Mouse (Mus musculus): ENCODE data around the gene Tbx10. TPM values are rescaled to one million over a fixed set of nuclear protein-coding genes. Genes with fewer than 3 reads are reported as not detected.
"Not testable (repeated sequence)": the region's sequence is repeated elsewhere in the genome, so short reads cannot be mapped to it uniquely, and the experiment has no call there.

Gene Tbx10
- polyA plus RNA-seq, 1 experiment: not detected

DNA sequence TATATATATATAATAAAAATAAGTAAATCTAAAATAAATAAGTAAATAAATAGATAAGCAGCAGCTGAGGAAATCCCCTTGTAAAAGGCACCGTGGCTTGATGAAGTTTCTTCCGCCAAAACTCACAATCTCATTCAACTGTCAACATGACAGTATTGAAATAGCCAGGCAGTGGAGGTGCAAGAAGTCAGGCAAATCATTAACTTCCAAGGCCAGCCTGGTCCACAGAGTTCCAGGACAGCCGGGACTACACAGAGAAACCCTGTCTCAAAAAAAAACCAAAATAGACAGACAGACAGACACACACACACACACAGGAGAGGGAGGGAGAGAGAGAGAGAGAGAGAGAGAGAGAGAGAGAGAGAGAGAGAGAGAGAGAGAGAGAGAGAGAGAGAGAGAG, 40.7 kb downstream of the Tbx10 start:
- Histone ChIP-seq H3K4me3 (ENCODE audit: insufficient read depth, low read length) (no peak overlapping the region), H3K4me1 (ENCODE audit: control insufficient read depth, insufficient read depth, low read length) (no peaks in the 10 kb centered on the region), H3K27ac (ENCODE audit: insufficient read depth, low read length) (no peak overlapping the region)
- TF ChIP-seq CTCF (IDR thresholded peaks at IDR 0.05; ENCODE audit: borderline replicate concordance, insufficient read depth, low read length) (no peak), POLR2A (IDR thresholded peaks at IDR 0.05; ENCODE audit: low read depth, low read length) (no peak)

DNA sequence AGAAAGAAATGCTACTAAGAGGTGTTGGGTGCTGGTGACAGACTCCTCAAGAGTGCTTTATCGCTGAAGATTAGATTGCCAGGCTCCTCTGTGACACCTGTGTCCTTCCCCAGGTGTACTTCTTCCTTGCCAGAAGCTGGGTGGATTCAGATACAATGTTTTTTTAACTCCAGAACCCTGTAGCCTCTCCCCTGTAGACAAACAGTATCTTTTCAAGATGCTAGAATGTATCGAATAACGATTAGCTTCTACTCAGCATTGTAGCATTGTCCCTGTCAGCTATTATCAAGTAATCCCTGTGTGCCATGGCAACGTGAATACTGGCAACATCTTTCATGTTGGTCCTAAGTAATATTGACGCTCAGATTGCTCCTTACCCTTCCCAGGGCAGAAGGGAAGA, 41.2 kb downstream of the Tbx10 start:
- no peak for TF ChIP-seq CTCF (IDR thresholded peaks at IDR 0.05; ENCODE audit: borderline replicate concordance, insufficient read depth, low read length)
- no peak for TF ChIP-seq POLR2A (IDR thresholded peaks at IDR 0.05; ENCODE audit: low read depth, low read length)

DNA sequence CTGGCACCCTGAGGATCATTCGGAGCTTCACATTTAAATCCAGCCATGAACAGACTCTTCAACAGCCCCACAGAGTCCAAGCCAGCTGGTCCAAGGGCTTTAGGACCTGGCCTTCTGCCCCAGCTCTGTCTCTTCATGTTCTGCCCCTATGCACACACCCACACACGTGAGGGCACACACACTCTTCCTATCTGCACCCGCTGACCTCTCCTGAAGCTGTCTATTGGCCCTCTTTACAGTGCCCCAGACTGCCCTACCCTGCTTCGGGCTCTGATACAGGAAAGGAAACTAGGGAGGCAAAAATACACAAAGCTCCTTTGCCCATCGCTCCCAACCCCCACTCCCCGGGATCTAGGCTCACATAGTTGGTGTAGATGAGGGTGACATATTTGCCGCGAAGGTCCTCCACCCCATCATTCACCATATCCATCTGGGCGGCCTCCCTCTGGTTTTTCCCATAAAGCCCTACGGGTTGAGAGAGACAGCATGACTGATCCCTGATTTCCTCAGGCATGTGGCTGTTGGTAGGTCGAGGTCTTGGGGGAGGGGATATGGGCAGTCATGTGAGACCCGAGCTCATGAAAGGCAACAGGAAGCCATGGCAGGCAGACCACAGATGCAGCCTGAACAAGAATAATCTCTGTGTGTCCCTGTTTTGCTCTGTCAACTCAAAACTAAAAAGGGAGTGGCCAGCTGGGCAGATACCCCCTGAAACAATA, 43.9 kb downstream of the Tbx10 start:
- TF ChIP-seq POLR2A (IDR thresholded peaks at IDR 0.05; ENCODE audit: low read depth, low read length): no peak
- no peak for TF ChIP-seq CTCF (IDR thresholded peaks at IDR 0.05; ENCODE audit: borderline replicate concordance, insufficient read depth, low read length)
- H3K27ac ChIP-seq (ENCODE audit: insufficient read depth, low read length): no peak overlapping the region
- no peak overlapping the region; the same call in 1 of the 2 replicates for H3K4me3 ChIP-seq (ENCODE audit: insufficient read depth, low read length)
- H3K4me1 ChIP-seq (ENCODE audit: control insufficient read depth, insufficient read depth, low read length): no peaks in the 10 kb centered on the region

More for the DNA sequence above, 41.2 kb downstream of the Tbx10 start:
- no peak overlapping the region for H3K27ac ChIP-seq (ENCODE audit: insufficient read depth, low read length)
- no peaks in the 10 kb centered on the region for H3K4me1 ChIP-seq (ENCODE audit: control insufficient read depth, insufficient read depth, low read length)
- no peak overlapping the region for H3K4me3 ChIP-seq (ENCODE audit: insufficient read depth, low read length)

DNA sequence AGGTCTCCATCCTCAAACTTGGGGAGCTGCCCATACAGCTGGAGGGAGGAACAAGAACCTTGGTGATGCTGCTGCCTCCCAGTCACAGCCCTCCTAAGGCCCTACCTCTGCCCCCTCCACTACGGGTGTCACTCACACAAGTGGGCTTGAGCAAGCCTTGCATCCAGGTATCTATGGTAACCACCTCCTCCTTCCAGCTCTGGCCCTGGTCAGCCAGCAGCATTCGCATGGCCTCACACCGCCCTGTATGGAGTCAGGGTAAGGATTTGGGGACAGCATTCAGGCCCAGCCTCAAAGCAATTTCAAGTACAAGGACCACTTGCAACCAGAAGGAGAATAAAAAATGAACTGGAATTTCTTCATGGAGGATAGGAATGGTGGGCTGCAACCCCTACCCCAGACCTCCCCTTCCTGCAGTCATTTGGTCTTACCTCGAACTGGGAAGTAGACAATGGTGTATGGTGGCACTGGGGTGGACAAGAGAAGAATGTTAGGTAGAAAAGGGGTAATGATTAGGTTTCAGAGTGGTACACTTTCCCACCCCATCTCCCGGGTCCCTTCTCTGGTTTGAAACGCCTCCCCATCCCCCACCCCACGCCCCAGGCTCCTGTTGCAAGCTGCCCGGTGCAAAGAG, 44.7 kb downstream of the Tbx10 start:
- H3K4me1 ChIP-seq (ENCODE audit: control insufficient read depth, insufficient read depth, low read length): not testable (repeated sequence)
- Histone ChIP-seq H3K4me3 (ENCODE audit: insufficient read depth, low read length) (peak overlapping the region; percentile 73), H3K27ac (ENCODE audit: insufficient read depth, low read length) (0 out of 2 replicates have a peak overlapping the region, but pooled peaks have one; percentile 17)

DNA sequence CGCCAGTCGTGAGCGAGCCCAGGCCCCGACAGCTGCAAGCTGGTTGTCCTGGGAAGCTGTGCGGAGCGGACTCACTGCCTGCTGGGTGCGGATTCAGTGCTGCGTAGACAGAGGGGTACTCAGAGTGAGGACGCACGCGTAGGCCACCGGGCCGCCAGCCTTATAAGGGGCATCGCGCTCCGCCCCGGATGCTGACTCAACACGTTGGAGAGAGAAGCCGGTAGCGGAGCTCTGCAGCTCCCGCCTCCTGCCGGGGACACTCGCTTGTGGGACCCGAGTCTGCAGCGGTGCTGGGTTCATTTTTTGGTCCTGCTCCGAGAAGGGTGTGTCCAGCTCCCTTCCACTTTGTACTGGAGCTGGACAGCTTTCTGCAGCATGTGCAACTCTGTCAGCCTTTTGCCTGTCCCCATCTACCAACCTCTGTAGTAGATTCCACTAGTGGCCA, 45.3 kb downstream of the Tbx10 start, which contains the start of gene Gstp1:
Gene Gstp1, minus strand, starts transcription at position 198 of the 445 bp plus-strand sequence.
- Histone ChIP-seq H3K27ac (ENCODE audit: insufficient read depth, low read length) (peak within 1 kb of the TSS; percentile 49; the same call in 1 of the 2 replicates), H3K4me1 (ENCODE audit: control insufficient read depth, insufficient read depth, low read length) (no peaks in the 10 kb centered on the region), H3K4me3 (ENCODE audit: insufficient read depth, low read length) (peak within 1 kb of the TSS; percentile 73)
- TF ChIP-seq POLR2A (IDR thresholded peaks at IDR 0.05; ENCODE audit: low read depth, low read length) (peak; percentile 98), CTCF (IDR thresholded peaks at IDR 0.05; ENCODE audit: borderline replicate concordance, insufficient read depth, low read length) (no peak)

DNA sequence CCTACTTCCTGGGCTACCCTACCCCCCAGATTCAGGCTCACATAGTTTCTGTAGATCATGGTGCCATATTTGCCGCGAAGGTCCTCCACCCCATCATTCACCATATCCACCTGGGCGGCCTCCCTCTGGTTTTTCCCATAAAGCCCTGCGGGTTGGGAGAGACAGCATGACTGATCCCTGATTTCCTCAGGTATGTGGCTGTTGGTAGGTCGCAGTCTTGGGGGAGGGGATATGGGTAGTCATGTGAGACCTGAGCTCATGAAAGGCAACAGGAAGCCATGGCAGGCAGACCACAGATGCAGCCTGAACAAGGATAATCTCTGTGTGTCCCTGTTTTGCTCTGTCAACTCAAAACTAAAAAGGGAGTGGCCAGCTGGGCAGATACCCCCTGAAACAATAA, 48.4 kb downstream of the Tbx10 start:
- not testable (repeated sequence) for H3K4me3 ChIP-seq (ENCODE audit: insufficient read depth, low read length); H3K4me1 ChIP-seq (ENCODE audit: control insufficient read depth, insufficient read depth, low read length); H3K27ac ChIP-seq (ENCODE audit: insufficient read depth, low read length)

DNA sequence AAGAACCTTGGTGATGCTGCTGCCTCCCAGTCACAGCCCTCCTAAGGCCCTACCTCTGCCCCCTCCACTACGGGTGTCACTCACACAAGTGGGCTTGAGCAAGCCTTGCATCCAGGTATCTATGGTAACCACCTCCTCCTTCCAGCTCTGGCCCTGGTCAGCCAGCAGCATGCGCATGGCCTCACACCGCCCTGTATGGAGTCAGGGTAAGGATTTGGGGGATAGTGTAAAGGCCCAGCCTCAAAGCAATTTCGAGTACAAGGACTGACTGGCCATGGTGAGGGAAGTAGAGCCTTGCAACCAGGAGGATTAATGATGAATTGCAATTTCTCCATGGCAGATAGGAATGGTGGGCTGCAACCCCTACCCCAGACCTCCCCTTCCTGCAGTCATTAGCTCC, 48.9 kb downstream of the Tbx10 start:
- H3K4me3 ChIP-seq (ENCODE audit: insufficient read depth, low read length); H3K27ac ChIP-seq (ENCODE audit: insufficient read depth, low read length); H3K4me1 ChIP-seq (ENCODE audit: control insufficient read depth, insufficient read depth, low read length): not testable (repeated sequence)

DNA sequence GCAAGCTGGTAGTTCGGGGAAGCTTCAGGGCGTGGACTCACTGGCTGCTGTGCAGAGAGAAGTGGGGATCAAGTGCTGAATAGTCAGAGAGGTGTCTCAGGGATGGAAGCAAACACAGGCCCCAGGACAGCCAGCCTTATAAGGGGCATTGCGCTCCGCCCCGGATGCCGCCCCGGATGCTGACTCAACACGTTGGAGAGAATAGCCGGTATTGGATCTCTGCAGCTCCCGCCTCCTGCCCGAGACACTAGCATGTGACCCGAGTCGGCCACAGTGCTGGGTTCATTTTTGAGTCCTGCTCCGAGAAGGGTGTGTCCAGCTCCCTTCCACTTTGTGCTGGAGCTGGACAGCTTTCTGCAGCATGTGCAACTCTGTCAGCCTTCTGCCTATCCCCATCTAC, 49.6 kb downstream of the Tbx10 start:
- Histone ChIP-seq H3K27ac (ENCODE audit: insufficient read depth, low read length) (no peak overlapping the region), H3K4me3 (ENCODE audit: insufficient read depth, low read length) (no peak overlapping the region), H3K4me1 (ENCODE audit: control insufficient read depth, insufficient read depth, low read length) (no peaks in the 10 kb centered on the region)
- no peak for TF ChIP-seq CTCF (IDR thresholded peaks at IDR 0.05; ENCODE audit: borderline replicate concordance, insufficient read depth, low read length)
- TF ChIP-seq POLR2A (IDR thresholded peaks at IDR 0.05; ENCODE audit: low read depth, low read length): no peak

DNA sequence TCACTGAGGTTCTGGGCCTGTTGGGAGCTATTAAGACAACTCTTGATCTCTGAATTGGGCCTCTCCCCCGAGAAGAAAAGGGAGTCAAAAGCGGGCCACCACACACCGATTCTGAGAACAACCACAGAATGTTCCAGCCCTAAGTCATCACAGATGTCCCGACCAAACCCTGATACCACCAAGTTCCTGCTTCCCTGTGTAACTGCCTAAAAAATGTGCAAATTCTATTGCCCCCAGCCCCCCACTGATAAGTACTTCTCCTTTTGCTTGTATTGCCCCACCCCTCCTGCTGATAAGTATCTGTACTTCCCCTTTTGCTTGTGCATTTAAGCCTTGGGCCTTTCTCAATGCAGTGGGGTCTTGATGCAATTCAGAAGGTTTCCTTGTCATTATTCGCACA, 51.6 kb downstream of the Tbx10 start:
- H3K4me1 ChIP-seq (ENCODE audit: control insufficient read depth, insufficient read depth, low read length); H3K4me3 ChIP-seq (ENCODE audit: insufficient read depth, low read length); H3K27ac ChIP-seq (ENCODE audit: insufficient read depth, low read length): not testable (repeated sequence)

DNA sequence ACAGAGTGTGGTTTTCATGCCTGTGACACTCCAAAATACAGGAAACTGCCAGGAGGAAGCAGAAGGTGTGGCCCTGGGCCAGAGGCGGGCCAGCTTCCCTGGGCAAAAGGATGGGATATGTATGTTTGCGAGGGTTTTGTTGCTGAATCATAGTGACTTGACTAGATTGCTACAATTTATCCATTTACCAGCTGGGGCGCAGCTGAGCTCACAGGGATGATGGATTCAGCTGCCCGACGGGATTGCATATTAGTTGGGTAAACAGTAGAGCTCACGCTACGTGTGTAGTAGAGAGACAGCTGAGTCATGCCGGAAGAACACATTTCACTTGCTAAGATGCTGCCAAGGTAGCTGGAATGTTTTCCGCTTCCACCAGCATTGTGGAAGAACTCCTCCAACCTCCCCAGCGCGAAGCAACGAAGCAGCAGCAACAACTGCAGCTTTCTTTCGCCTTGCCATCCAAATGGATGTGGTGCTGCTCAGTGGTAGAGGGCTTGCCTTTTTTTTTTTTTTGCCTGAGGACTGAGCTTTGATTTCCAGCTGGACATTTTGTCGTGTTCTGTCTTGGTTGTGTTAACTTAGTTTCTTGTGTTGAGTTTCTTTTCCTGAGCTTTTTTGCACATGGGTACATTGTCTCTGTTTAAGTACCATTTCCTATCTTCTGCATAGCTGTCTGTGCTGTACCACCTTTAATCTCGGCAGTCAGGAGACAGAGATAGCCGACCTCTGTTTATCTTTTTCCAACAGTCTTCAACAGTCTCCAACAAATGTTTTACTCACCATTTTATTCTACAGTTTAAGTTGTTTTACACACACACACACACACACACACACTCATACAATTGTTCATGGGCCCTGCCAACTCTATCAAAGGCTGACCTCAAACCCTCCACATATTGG, 53.7 kb downstream of the Tbx10 start, which contains the start of gene Gstp2:
Gene Gstp2, minus strand, starts transcription at position 58 of the 900 bp plus-strand sequence.
- H3K27ac ChIP-seq (ENCODE audit: insufficient read depth, low read length): peak within 1 kb of the TSS; percentile 65
- no peak within 1 kb of the TSS for H3K4me3 ChIP-seq (ENCODE audit: insufficient read depth, low read length)
- no peak for TF ChIP-seq POLR2A (IDR thresholded peaks at IDR 0.05; ENCODE audit: low read depth, low read length)
- peak; percentile 8; the same call in 1 of the 2 replicates for TF ChIP-seq CTCF (IDR thresholded peaks at IDR 0.05; ENCODE audit: borderline replicate concordance, insufficient read depth, low read length)
- H3K4me1 ChIP-seq (ENCODE audit: control insufficient read depth, insufficient read depth, low read length): no peaks in the 10 kb centered on the region
